Mouse (Mus musculus): ENCODE measurements around the gene Isg20l2. TPM values are rescaled to one million over a fixed set of nuclear protein-coding genes. Genes with fewer than 3 reads are reported as not detected.
A peak's percentile ranks its signal among the peaks of the same experiment; 100 is the strongest.

Isg20l2 gene
- polyA plus RNA-seq, 1 experiment = 11.0 TPM

DNA sequence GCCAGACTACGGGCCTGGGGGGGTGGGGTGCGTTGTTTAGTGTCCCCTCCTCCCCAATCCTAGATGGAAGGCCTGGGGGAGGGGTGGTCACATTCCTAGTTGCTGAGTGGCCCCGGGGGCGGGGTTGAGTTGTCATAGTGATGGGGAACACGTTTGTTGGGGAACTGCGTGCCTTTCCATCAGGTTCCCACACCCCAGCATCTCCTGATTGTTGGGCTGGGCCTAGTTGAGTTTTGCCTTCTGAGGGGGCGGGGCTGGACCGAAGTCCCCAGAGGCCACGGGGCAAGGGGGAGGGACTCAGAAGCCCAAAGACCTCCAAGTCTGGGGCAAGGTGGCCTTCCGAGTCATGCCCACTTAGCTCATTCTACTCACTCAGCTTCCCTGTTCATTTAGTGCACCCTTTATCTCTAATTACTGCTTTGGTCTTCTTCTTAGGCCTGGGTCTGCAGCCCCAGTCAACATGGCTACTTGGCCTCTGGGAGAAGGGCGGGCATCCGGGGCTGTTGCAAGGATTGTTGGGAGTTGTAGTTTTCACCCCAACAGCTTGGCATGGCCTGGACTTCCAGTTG lies 19.5 kb upstream of the Isg20l2 start:
- TF ChIP-seq POLR2A (IDR thresholded peaks at IDR 0.05; ENCODE audit: low read depth, low read length) = no peak
- TF ChIP-seq CTCF (conservative IDR thresholded peaks at IDR 0.05; ENCODE audit: insufficient read depth, insufficient read length, low read depth, low read length) = no peak
- H3K4me1 ChIP-seq (ENCODE audit: control insufficient read depth, insufficient read depth, low read length) = peaks cover 28% of the 10 kb centered on the region
- peak; percentile 94 for DNase-seq
- WGBS = 3% methylated on average over 12 of the region's 12 CpGs
- no peaks in the 10 kb centered on the region for H3K27me3 ChIP-seq (replicated peaks; ENCODE audit: control insufficient read depth, insufficient read depth, low read length)
- peaks cover 3% of the 10 kb centered on the region; the same call in 1 of the 2 replicates for H3K36me3 ChIP-seq (ENCODE audit: control insufficient read depth, insufficient read depth, low read length)
- H3K4me3 ChIP-seq (ENCODE audit: insufficient read depth, low read depth, low read length) = peak overlapping the region; percentile 76
- H3K27ac ChIP-seq (ENCODE audit: insufficient read depth, low read depth, low read length) = peak overlapping the region; percentile 99

DNA sequence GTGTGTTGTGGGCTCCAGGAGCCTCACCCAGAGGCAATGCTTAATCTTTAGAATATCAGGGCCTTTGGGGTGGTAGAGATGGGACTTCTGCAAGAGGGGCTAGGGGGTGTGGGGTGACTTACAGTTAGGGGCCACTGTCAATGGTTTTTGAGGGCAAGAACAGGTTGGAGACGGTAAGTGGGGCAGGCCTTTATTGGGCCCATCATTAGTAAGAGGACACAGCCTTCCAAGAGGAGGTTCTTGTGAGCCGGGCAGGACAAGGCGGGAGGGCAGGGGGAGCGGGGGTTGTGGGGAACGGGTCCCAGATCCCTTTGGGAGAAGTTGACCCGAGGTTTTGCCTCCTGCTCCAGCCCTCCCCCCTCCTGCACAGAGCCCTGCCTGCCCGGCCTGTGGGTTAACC lies 16.6 kb upstream of the Isg20l2 start:
- Histone ChIP-seq H3K27me3 (replicated peaks; ENCODE audit: control insufficient read depth, insufficient read depth, low read length) (no peaks in the 10 kb centered on the region), H3K36me3 (ENCODE audit: control insufficient read depth, insufficient read depth, low read length) (peaks cover 3% of the 10 kb centered on the region; the same call in 1 of the 2 replicates), H3K4me3 (ENCODE audit: insufficient read depth, low read depth, low read length) (no peak overlapping the region), H3K4me1 (ENCODE audit: control insufficient read depth, insufficient read depth, low read length) (peaks cover 21% of the 10 kb centered on the region), H3K27ac (ENCODE audit: insufficient read depth, low read depth, low read length) (no peak overlapping the region)
- DNase-seq = no peak
- 81% methylated on average over 7 of the region's 7 CpGs for WGBS
- no peak for TF ChIP-seq POLR2A (IDR thresholded peaks at IDR 0.05; ENCODE audit: low read depth, low read length)
- TF ChIP-seq CTCF (conservative IDR thresholded peaks at IDR 0.05; ENCODE audit: insufficient read depth, insufficient read length, low read depth, low read length) = no peak

DNA sequence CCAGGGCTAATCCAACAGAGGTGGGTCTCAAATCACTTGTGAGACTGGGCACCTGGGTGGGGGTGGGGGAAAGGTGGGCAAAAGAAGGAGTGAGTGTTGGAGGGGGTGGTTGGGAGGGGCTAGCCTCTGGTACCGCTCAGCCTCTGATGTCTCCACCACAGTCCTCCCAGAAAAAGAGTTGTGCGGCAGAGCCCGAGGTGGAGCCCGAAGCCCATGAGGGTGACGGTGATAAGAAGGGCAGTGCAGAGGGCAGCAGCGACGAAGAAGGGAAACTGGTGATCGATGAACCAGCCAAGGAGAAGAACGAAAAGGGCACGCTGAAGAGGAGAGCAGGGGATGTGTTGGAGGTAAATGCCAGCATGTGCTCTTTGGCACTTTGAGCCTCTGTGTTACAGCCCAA lies 16.2 kb upstream of the Isg20l2 start:
- H3K27me3 ChIP-seq (replicated peaks; ENCODE audit: control insufficient read depth, insufficient read depth, low read length) = no peaks in the 10 kb centered on the region
- DNase-seq = no peak
- peaks cover 3% of the 10 kb centered on the region; the same call in 1 of the 2 replicates for H3K36me3 ChIP-seq (ENCODE audit: control insufficient read depth, insufficient read depth, low read length)
- 91% methylated on average over 10 of the region's 10 CpGs for WGBS
- no peak overlapping the region for H3K4me3 ChIP-seq (ENCODE audit: insufficient read depth, low read depth, low read length)
- peaks cover 17% of the 10 kb centered on the region for H3K4me1 ChIP-seq (ENCODE audit: control insufficient read depth, insufficient read depth, low read length)
- H3K27ac ChIP-seq (ENCODE audit: insufficient read depth, low read depth, low read length) = no peak overlapping the region
- TF ChIP-seq CTCF (conservative IDR thresholded peaks at IDR 0.05; ENCODE audit: insufficient read depth, insufficient read length, low read depth, low read length) = no peak

DNA sequence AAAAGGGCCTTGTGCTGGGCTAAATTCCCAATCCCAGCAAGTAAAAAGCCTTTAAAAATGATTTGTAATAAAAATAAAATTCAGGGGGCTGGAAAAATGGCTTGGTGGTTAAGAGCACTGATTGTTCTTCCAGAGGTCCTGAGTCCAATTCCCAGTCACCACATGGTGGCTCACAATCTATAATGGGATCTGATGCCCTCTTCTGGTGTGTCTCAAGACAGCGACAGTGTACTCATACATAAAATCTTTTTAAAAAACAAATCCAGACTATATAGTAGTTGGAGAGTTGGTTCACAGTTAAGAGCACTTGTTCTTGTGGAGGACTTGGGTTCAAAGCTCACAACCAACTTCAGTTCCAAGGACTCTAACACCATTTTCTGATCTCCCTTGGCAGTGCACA lies 13.1 kb upstream of the Isg20l2 start:
- 92% methylated on average over 1 of the region's 1 CpGs for WGBS
- Histone ChIP-seq H3K36me3 (ENCODE audit: control insufficient read depth, insufficient read depth, low read length) (peaks cover 3% of the 10 kb centered on the region; the same call in 1 of the 2 replicates), H3K4me1 (ENCODE audit: control insufficient read depth, insufficient read depth, low read length) (no peaks in the 10 kb centered on the region), H3K27me3 (replicated peaks; ENCODE audit: control insufficient read depth, insufficient read depth, low read length) (no peaks in the 10 kb centered on the region), H3K4me3 (ENCODE audit: insufficient read depth, low read depth, low read length) (no peak overlapping the region), H3K27ac (ENCODE audit: insufficient read depth, low read depth, low read length) (no peak overlapping the region)
- DNase-seq = no peak
- TF ChIP-seq CTCF (conservative IDR thresholded peaks at IDR 0.05; ENCODE audit: insufficient read depth, insufficient read length, low read depth, low read length) (0 out of 2 replicates have a peak, but pooled peaks have one; percentile 2), POLR2A (IDR thresholded peaks at IDR 0.05; ENCODE audit: low read depth, low read length) (no peak)

DNA sequence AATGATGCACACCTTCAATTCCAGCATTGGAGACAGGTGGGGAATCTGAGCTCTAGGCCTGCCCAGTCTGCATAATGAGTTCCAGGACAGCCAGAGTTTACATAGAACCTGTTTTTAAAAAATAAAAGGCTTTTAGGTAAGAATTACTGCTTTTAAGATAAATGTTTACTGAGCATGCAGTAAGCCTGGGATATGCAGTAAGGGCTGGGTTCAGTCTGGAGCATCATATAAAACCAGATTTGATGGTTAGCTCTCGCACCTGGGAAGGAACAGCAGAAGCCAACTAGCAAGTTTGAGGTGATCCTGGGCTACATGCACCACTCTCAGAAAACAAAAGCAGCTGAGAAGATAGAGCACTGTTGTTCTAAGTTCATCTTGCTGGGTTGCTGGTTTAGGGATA lies 11.6 kb upstream of the Isg20l2 start:
- 93% methylated on average over 1 of the region's 1 CpGs for WGBS
- Histone ChIP-seq H3K27me3 (replicated peaks; ENCODE audit: control insufficient read depth, insufficient read depth, low read length) (no peaks in the 10 kb centered on the region), H3K36me3 (ENCODE audit: control insufficient read depth, insufficient read depth, low read length) (peaks cover 6% of the 10 kb centered on the region), H3K4me1 (ENCODE audit: control insufficient read depth, insufficient read depth, low read length) (no peaks in the 10 kb centered on the region), H3K4me3 (ENCODE audit: insufficient read depth, low read depth, low read length) (no peak overlapping the region), H3K27ac (ENCODE audit: insufficient read depth, low read depth, low read length) (no peak overlapping the region)
- no peak for DNase-seq
- TF ChIP-seq CTCF (conservative IDR thresholded peaks at IDR 0.05; ENCODE audit: insufficient read depth, insufficient read length, low read depth, low read length) = no peak
- no peak for TF ChIP-seq POLR2A (IDR thresholded peaks at IDR 0.05; ENCODE audit: low read depth, low read length)

DNA sequence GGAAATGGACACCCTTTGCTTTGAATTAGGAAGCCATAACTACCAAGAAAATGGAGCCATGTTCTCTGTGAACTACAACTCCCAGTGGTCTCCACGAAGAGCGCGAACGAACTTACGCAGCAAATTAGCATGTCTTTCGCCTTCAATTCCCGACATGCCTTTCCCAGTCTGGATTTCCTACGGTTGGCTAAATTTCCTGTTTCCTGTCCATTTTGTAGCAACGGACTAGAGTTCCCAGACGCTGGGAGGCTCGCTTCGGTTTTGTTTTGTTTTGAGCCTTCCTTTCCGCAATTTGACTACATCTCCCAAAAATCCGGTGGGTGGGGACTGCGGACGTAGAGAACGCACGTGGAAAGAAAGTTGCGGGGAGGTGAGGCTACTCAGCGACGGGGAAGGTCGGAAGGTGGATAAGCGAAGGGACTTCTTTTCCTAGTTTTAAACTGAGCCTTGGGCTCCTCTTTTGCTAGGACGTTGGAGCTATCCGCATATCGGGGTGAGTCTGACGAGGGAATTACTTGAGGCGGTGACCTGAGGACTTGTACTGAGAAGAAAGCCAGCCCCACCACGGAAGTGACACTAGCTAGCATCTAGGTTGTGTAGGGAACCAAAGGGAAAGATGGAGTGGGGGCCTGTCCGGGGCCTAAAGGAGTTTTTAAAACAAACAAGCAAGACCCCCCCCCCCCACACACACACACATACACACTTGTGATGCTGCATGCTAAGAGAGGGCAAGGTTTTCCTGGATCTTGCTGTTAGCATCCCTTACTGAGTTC lies 10.6 kb upstream of the Isg20l2 start, which contains the start of gene Mrpl24:
Gene Mrpl24, plus strand, starts transcription at position 171 of the 773 bp plus-strand sequence.
- TF ChIP-seq CTCF (conservative IDR thresholded peaks at IDR 0.05; ENCODE audit: insufficient read depth, insufficient read length, low read depth, low read length) (no peak), POLR2A (IDR thresholded peaks at IDR 0.05; ENCODE audit: low read depth, low read length) (no peak)
- WGBS = under 1% methylated on average over 30 of the region's 30 CpGs
- peak; percentile 96 for DNase-seq
- no peaks in the 10 kb centered on the region for H3K4me1 ChIP-seq (ENCODE audit: control insufficient read depth, insufficient read depth, low read length)
- H3K36me3 ChIP-seq (ENCODE audit: control insufficient read depth, insufficient read depth, low read length) = peaks cover 6% of the 10 kb centered on the region
- H3K27me3 ChIP-seq (replicated peaks; ENCODE audit: control insufficient read depth, insufficient read depth, low read length) = no peaks in the 10 kb centered on the region
- peak within 1 kb of the TSS; percentile 37 for H3K27ac ChIP-seq (ENCODE audit: insufficient read depth, low read depth, low read length)
- H3K4me3 ChIP-seq (ENCODE audit: insufficient read depth, low read depth, low read length) = peak within 1 kb of the TSS; percentile 77

DNA sequence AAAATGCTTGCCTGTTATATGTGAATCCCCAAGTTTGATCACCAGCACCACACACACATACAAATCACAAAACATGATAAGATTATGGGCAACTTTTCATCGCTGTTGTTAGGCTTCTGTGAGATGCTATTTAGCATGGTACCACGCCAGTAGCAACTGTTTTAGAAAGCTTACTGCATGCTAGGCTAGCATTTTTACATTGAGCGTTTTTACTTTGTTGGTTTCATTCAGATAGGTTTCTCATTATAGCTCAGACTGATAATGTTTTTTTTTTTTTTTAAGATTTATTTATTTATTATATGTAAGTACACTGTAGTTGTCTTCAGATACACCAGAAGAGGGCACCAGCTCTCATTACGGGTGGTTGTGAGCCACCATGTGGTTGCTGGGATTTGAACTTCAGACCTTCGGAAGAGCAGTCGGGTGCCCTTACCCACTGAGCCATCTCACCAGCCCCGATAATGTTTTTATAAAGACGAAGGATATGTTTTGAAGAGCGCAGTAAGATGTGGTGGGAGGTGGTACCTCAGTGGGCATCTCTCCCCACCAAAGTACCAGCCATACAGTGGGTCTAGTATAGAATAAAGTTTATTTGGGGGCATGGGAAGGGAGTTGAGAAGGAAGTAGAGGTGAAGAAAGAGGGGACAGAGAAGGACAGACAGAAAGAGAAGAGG lies 9.7 kb upstream of the Isg20l2 start:
- no peak for DNase-seq
- Histone ChIP-seq H3K4me3 (ENCODE audit: insufficient read depth, low read depth, low read length) (no peak overlapping the region), H3K27ac (ENCODE audit: insufficient read depth, low read depth, low read length) (no peak overlapping the region), H3K27me3 (replicated peaks; ENCODE audit: control insufficient read depth, insufficient read depth, low read length) (no peaks in the 10 kb centered on the region), H3K4me1 (ENCODE audit: control insufficient read depth, insufficient read depth, low read length) (no peaks in the 10 kb centered on the region), H3K36me3 (ENCODE audit: control insufficient read depth, insufficient read depth, low read length) (peaks cover 6% of the 10 kb centered on the region)
- WGBS = 53% methylated on average over 9 of the region's 9 CpGs
- TF ChIP-seq CTCF (conservative IDR thresholded peaks at IDR 0.05; ENCODE audit: insufficient read depth, insufficient read length, low read depth, low read length) = 0 out of 2 replicates have a peak, but pooled peaks have one; percentile 1
- no peak for TF ChIP-seq POLR2A (IDR thresholded peaks at IDR 0.05; ENCODE audit: low read depth, low read length)
